Mouse (Mus musculus) spleen, postnatal 14 days (tissue): ENCODE results near the gene Tcte1.

Experiments
- DNase-seq, 2 experiments: peaks; one replicate each; pipeline ENCODE4 v3.0.0; 2021 to 2022; ENCODE audit warnings: low spot score in 2 of 2

Gene Tcte1

GRCm38 (mm10) chr17:45584939-45585678, 61.9 kb downstream of the Tcte1 start:
- peak; percentile 40 to 69 for DNase-seq

DNA sequence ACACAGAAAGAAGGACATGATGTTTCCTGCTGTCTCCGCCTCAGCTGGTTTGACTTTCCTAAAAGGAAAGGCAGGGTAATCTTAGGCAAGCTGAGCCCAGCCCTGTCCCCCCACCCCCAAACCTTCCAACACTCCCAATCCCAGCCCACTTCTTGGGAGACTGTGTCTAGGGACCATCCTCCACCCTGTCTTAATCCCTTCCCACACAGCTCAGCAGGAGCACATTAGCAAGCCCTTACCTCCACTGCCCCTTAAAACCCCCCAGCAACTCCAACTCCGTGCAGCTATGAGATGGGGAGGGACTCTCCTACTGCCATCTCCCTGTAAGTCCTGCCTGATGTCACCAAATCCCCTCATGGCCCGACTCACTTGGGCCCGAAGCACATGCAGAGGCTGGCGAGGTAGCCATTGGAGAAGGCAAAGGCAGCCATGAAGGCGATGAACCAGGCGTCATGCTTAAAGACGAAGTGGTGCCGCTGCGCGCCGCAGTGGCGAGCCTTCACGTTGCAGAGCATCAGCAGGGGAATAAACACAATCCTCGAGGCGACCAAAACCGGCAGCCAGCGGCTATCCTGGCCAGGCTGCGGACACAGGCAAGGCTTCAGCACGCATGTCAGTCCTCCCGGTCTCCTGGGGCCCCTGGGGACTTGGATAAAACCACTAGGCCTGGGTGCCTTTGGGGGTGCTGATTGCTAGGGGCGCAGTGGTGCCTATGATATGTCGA, 62.7 kb downstream of the Tcte1 start:
- no peak for DNase-seq

DNA sequence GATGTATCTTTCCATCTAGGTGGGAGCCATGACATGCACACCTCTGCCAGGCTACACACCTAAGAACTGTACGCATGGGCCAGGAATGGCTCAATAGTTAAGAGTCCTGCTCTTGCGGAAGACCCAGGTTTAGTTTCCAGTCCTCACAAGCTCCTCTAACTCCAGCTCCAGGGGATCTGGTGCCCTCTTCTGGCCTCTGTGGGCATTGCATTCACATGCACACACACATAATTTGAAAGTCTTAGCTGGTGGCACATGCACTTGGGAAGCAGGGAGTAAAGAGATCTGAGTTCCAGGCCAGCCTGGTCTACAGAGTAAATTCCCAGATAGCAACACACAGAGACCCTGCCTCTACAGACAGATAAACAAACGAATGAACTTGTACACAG, 63.2 kb downstream of the Tcte1 start:
- no peak for DNase-seq

GRCm38 (mm10) chr17:45588370-45588769, 65.1 kb downstream of the Tcte1 start:
- no peak for DNase-seq

GRCm38 (mm10) chr17:45589236-45589635, 66.0 kb downstream of the Tcte1 start:
- DNase-seq = no peak

DNA sequence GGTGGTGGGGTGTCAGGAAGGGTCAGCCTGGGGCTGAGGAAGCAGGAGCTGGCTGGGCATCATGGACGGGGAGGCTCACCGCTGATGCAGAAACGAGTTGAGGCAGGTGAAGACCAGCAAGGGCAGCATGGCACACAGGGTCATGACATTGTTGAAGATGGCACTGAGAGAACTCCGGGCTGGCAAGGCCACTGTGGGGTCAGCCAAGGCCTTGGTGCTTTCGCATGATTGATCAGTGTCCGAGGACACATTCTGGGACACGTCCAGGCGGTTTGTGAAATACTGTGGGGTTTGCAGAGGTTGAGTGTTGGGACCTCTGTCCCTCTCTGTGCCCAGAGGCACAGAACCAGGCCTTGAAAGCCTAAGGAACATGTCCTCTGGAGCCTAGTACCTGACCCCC, 66.6 kb downstream of the Tcte1 start:
- no peak for DNase-seq

- DNase-seq = no peak
These were observed 67.2 kb downstream of the Tcte1 start for GRCm38 (mm10) chr17:45590410-45590809.

DNA sequence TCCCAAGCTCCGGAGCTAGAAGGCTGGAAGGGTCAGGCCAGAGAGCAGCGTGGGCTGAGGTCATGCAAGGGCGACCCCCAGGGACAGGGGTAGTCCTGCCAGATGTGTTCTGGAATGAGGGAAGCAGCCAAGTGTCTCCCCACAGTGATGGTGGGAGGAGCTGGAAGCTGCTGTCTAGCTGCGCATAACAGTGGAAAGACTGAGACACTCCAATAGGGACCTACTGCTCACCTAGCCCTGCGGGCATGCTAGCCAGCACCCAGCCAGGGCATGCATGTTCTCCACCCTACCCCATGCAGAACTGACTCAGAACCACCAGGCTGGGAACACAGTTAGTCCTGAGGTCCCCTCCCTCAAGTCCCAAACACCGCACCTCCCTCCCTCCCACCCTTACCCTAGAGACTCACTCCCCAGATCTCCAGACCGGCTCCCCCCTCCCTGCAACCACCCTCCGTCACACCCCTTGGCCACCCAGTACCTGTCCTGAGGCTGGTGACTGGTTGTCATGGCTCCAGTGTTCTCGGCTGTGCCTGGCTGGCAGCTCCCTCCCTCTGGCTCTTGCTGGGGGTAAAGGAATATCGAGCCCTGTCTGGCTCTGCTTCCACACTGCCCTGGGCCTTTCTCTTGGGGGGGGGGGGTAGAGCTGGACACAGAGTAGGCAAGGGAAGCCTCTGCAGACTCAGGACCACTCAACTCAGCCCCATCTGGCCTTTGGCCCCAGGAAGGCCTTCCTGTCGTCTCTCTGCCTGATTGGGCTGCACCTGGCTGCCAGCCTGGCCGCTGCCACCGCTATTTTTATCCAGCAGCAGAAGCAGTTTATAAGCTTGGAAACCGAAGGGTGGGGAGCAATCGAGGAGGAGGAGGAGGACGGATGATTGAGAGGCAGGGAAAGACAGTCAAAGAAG, 68.7 kb downstream of the Tcte1 start:
- DNase-seq = no peak
